Mouse (Mus musculus) embryo, embryonic 11.5 days (tissue): ENCODE data around the gene Ptges.
A peak's percentile ranks its signal among the peaks of the same experiment; 100 is the strongest.
"Not testable (repeated sequence)": the region's sequence is repeated elsewhere in the genome, so short reads cannot be mapped to it uniquely, and the experiment has no call there.

ENCODE experiments used
- DNase-seq: peaks from one replicate; pipeline ENCODE4 v3.0.0-alpha.2; 2012; ENCODE audit warnings: low read depth, low spot score

Ptges gene

GRCm38 (mm10) chr2:30929483-30930045, at the start of gene Ptges:
Ptges (minus strand) TSS chr2:30929863.
- DNase-seq, result peak; percentile 47

- DNase-seq, result peak; percentile 78
Measured at GRCm38 (mm10) chr2:30967352-30968327, 38.0 kb upstream of the Ptges start, which contains the start of gene Tor1a. Tor1a (minus strand) TSS chr2:30967933.

- DNase-seq, result no peak
Measured at GRCm38 (mm10) chr2:30966826-30967225, 37.2 kb upstream of the Ptges start.

- DNase-seq, result no peak
Measured at GRCm38 (mm10) chr2:30965627-30966026, 36.0 kb upstream of the Ptges start.

- no peak for DNase-seq
Measured at GRCm38 (mm10) chr2:30962570-30963254, 33.0 kb upstream of the Ptges start.

- DNase-seq, result no peak
Measured at GRCm38 (mm10) chr2:30959856-30960255, 30.2 kb upstream of the Ptges start.

- DNase-seq, result no peak
Measured at GRCm38 (mm10) chr2:30958726-30959125, 29.1 kb upstream of the Ptges start.

GRCm38 (mm10) chr2:30957511-30957910, 27.8 kb upstream of the Ptges start:
- no peak for DNase-seq

- no peak for DNase-seq
Measured at GRCm38 (mm10) chr2:30954797-30955196, 25.1 kb upstream of the Ptges start.

GRCm38 (mm10) chr2:30952824-30953490, 23.3 kb upstream of the Ptges start, which contains the start of gene Tor1b:
Tor1b (plus strand) TSS chr2:30952959.
- DNase-seq, result peak; percentile 80

GRCm38 (mm10) chr2:30952457-30952823, 22.8 kb upstream of the Ptges start:
- DNase-seq, result no peak

GRCm38 (mm10) chr2:30942603-30943011, 12.9 kb upstream of the Ptges start:
- peak; percentile 78 for DNase-seq

GRCm38 (mm10) chr2:30942116-30942515, 12.5 kb upstream of the Ptges start:
- DNase-seq, result not testable (repeated sequence)

GRCm38 (mm10) chr2:30941586-30941985, 11.9 kb upstream of the Ptges start:
- no peak for DNase-seq

- DNase-seq, result no peak
Measured at GRCm38 (mm10) chr2:30938574-30938991, 8.9 kb upstream of the Ptges start.

GRCm38 (mm10) chr2:30937731-30938130, 8.1 kb upstream of the Ptges start:
- DNase-seq, result no peak

- DNase-seq, result no peak
Measured at GRCm38 (mm10) chr2:30936808-30937207, 7.1 kb upstream of the Ptges start.

- DNase-seq, result peak; percentile 68
Measured at GRCm38 (mm10) chr2:30933917-30934450, 4.3 kb upstream of the Ptges start.

GRCm38 (mm10) chr2:30933032-30933431, 3.4 kb upstream of the Ptges start:
- no peak for DNase-seq

GRCm38 (mm10) chr2:30931922-30932321, 2.3 kb upstream of the Ptges start:
- no peak for DNase-seq

GRCm38 (mm10) chr2:30930846-30931245, 1.2 kb upstream of the Ptges start:
- not testable (repeated sequence) for DNase-seq
